9 mouse cellular contexts compared by ENCODE assay signal in genomic region chr5:125113029-125113428, GRCm38 (mm10).
DNase-seq lines count a peak whose midpoint lies in the region; ATAC-seq and TF ChIP-seq lines count a peak whose summit lies in the region.
"Had no signal": no experiment of that assay in that cellular context is flagged by ENCODE, and none has a peak within 500 bp of the region (broad histone marks: within the 10 kb centered on the region; RNA-seq: fewer than 3 reads in every experiment).

No protein-coding gene starts in this region.

- no peaks in the 10 kb centered on the region for H3K4me1 ChIP-seq in lung, postnatal 0 days (ENCODE audit: insufficient read depth, low read depth, low read length)
- H3K4me1 ChIP-seq in stomach, embryonic 15.5 days: peaks cover 26% of the 10 kb centered on the region

- no peak overlapping the region for H3K9ac ChIP-seq in lung, postnatal 0 days (replicated peaks; ENCODE audit: low read depth)
- H3K9ac ChIP-seq in stomach, embryonic 15.5 days: no peak overlapping the region

- TF ChIP-seq CTCF in lung, postnatal 0 days (IDR thresholded peaks at IDR 0.05): no peak

- WGBS in lung, postnatal 0 days: 63% methylated on average over 5 of the region's 5 CpGs
- 36% methylated on average over 5 of the region's 5 CpGs for WGBS in stomach, embryonic 15.5 days

- ATAC-seq in frontal cortex, adult (ENCODE audit: low TSS enrichment): 0 out of 2 replicates have a peak, but pooled peaks have one; percentile 29
- peak; percentile 41 for ATAC-seq in lung, postnatal 0 days
- ATAC-seq in stomach, embryonic 15.5 days (ENCODE audit: insufficient read depth, low FRiP score, low read depth): peak; percentile 59; the same call in 1 of the 2 replicates

- no peaks in the 10 kb centered on the region for H3K27me3 ChIP-seq in lung, postnatal 0 days (replicated peaks; ENCODE audit: insufficient read depth, low read length)
- H3K27me3 ChIP-seq in stomach, embryonic 15.5 days (replicated peaks): no peaks in the 10 kb centered on the region

- no peak for TF ChIP-seq EP300 in lung, postnatal 0 days (IDR thresholded peaks at IDR 0.05)

- H3K27ac ChIP-seq in lung, postnatal 0 days (ENCODE audit: low read length): peak overlapping the region; percentile 38; the same call in 1 of the 2 replicates
- H3K27ac ChIP-seq in stomach, embryonic 15.5 days: peak overlapping the region; percentile 56

- H3K9me3 ChIP-seq in lung, postnatal 0 days (ENCODE audit: low read length): no peaks in the 10 kb centered on the region
- H3K9me3 ChIP-seq in stomach, embryonic 15.5 days: no peaks in the 10 kb centered on the region

- no peak overlapping the region for H3K4me2 ChIP-seq in lung, postnatal 0 days (replicated peaks; ENCODE audit: low read depth, low read length)
- no peak overlapping the region for H3K4me2 ChIP-seq in stomach, embryonic 15.5 days

- DNase-seq in frontal cortex, adult 2 months (ENCODE audit: extremely low spot score in 1 of 2, low spot score in 1 of 2): no peak
- DNase-seq in lung, postnatal 0 days (ENCODE audit: low spot score): peak; percentile 35
- DNase-seq in lung, adult 18-20 months: no peak
- DNase-seq in layer of hippocampus, postnatal 36 days: peak; percentile 52 to 62
- no peak for DNase-seq in urinary bladder, adult 18-20 months (ENCODE audit: low spot score in 2 of 2)
- no peak for DNase-seq in gastrocnemius, postnatal 25 days

- H3K36me3 ChIP-seq in lung, postnatal 0 days (ENCODE audit: insufficient read depth, low read length): peaks cover 11% of the 10 kb centered on the region; the same call in 1 of the 2 replicates
- peaks cover 54% of the 10 kb centered on the region for H3K36me3 ChIP-seq in stomach, embryonic 15.5 days

- H3K4me3 ChIP-seq in lung, postnatal 0 days (ENCODE audit: low read depth, low read length): no peak overlapping the region
- no peak overlapping the region for H3K4me3 ChIP-seq in stomach, embryonic 15.5 days (replicated peaks)
- H3K4me3 ChIP-seq: left cerebral cortex, adult 2 months had no signal

Comparison
In these comparisons a context has a peak if more than half of its experiments do, and no peak if none do; other contexts are left out.
1. DNase-seq: peak in lung, postnatal 0 days (single experiment) and layer of hippocampus, postnatal 36 days (2 of 2); none in frontal cortex, adult 2 months (0 of 2), lung, adult 18-20 months (0 of 2), urinary bladder, adult 18-20 months (0 of 2) and gastrocnemius, postnatal 25 days (single experiment).
2. Peak in every context shown above with its lines, with median percentiles within 50 percentile points of each other: ATAC-seq.